Mouse (Mus musculus): Measurements from ENCODE around the gene Nop56. TPM values are rescaled to one million over a fixed set of nuclear protein-coding genes. Genes with fewer than 3 reads are reported as not detected.

Nop56 gene
- polyA plus RNA-seq, 1 experiment from 2014 or later: 322 TPM

- peak; percentile 37 for DNase-seq (ENCODE audit: low spot score)
Measured at GRCm38 (mm10) chr2:130295331-130296133, 21.3 kb downstream of the Nop56 start.

- DNase-seq (ENCODE audit: low spot score): no peak
Measured at GRCm38 (mm10) chr2:130296134-130296745, 22.0 kb downstream of the Nop56 start.

- DNase-seq (ENCODE audit: low spot score): no peak
Measured at GRCm38 (mm10) chr2:130297580-130297979, 23.4 kb downstream of the Nop56 start.

GRCm38 (mm10) chr2:130303014-130303413, 28.8 kb downstream of the Nop56 start:
- no peak for DNase-seq (ENCODE audit: low spot score)

GRCm38 (mm10) chr2:130327057-130327456, 52.8 kb downstream of the Nop56 start:
- DNase-seq (ENCODE audit: low spot score): no peak

Other genes with a start within 250 kb of the Nop56 start
- gene Tgm6, start 162.0 kb upstream of the Nop56 start, polyA plus RNA-seq (2015; fragmentation: Nextera tagmentation; extraction: Ambion mirVana): not detected in 2 replicates
- gene Snrpb, start 95.0 kb upstream of the Nop56 start, polyA plus RNA-seq (2015; fragmentation: Nextera tagmentation; extraction: Ambion mirVana): 686 and 699 TPM in 2 replicates
- gene Tmc2, start 79.2 kb upstream of the Nop56 start, polyA plus RNA-seq (2015; fragmentation: Nextera tagmentation; extraction: Ambion mirVana): 0.05 TPM in 1 of 2 replicates, not detected in the other
- 134 and 146 TPM in 2 replicates for gene Idh3b, start 10.1 kb downstream of the Nop56 start, polyA plus RNA-seq (2015; fragmentation: Nextera tagmentation; extraction: Ambion mirVana)
- 0.12 and 0.15 TPM in 2 replicates for gene Ebf4, start 20.7 kb downstream of the Nop56 start, polyA plus RNA-seq (2015; fragmentation: Nextera tagmentation; extraction: Ambion mirVana)
- gene Cpxm1, start 123.1 kb downstream of the Nop56 start, polyA plus RNA-seq (2015; fragmentation: Nextera tagmentation; extraction: Ambion mirVana): 4.8 and 4.9 TPM in 2 replicates
- not detected in 2 replicates for gene Gm28372, start 130.8 kb downstream of the Nop56 start, polyA plus RNA-seq (2015; fragmentation: Nextera tagmentation; extraction: Ambion mirVana)
- not detected in 2 replicates for gene 1700020A23Rik, start 130.8 kb downstream of the Nop56 start, polyA plus RNA-seq (2015; fragmentation: Nextera tagmentation; extraction: Ambion mirVana)
- not detected in 2 replicates for gene Tmem239, start 132.0 kb downstream of the Nop56 start, polyA plus RNA-seq (2015; fragmentation: Nextera tagmentation; extraction: Ambion mirVana)
- gene Vps16, start 149.9 kb downstream of the Nop56 start, polyA plus RNA-seq (2015; fragmentation: Nextera tagmentation; extraction: Ambion mirVana): 97.7 and 101 TPM in 2 replicates
- 6.5 and 8.0 TPM in 2 replicates for gene Pced1a, start 150.3 kb downstream of the Nop56 start, polyA plus RNA-seq (2015; fragmentation: Nextera tagmentation; extraction: Ambion mirVana)
- 73.8 and 85.4 TPM in 2 replicates for gene Ptpra, start 175.8 kb downstream of the Nop56 start, polyA plus RNA-seq (2015; fragmentation: Nextera tagmentation; extraction: Ambion mirVana)